Mouse (Mus musculus) neural tube, embryonic 15.5 days (tissue): ENCODE results near the gene Vpreb1. TPM values are rescaled to one million over a fixed set of nuclear protein-coding genes. Genes with fewer than 3 reads are reported as not detected.
A peak's percentile ranks its signal among the peaks of the same experiment; 100 is the strongest.

Source experiments
- ATAC-seq: fragments of 200-750 bp; cut with Nextera tagmentation; 2 replicates; pipeline ENCODE4 v1.8.0; 2017; ENCODE audit warnings: mild to moderate bottlenecking, moderate TSS enrichment, moderate library complexity; ENCODE audit not compliant: low FRiP score
- H3K27ac ChIP-seq: fragments of 300-500 bp; sonication (generic); replicated peaks from 2 replicates; pipeline ENCODE4 v1.5.1; 2015; ENCODE audit warnings: mild to moderate bottlenecking, inconsistent platforms
- H3K27me3 ChIP-seq: fragments of 300-500 bp; sonication (generic); replicated peaks from 2 replicates; pipeline ENCODE4 v1.6.1; 2015; ENCODE audit warnings: inconsistent platforms
- H3K36me3 ChIP-seq: fragments of 300-500 bp; sonication (generic); 2 replicates; pipeline ENCODE4 v1.6.1; 2015; ENCODE audit warnings: inconsistent platforms
- H3K4me1 ChIP-seq: fragments of 300-500 bp; sonication (generic); 2 replicates; pipeline ENCODE4 v1.6.1; 2015; ENCODE audit warnings: inconsistent platforms
- H3K4me2 ChIP-seq: fragments of 300-500 bp; sonication (generic); 2 replicates; pipeline ENCODE4 v1.6.1; 2015; ENCODE audit warnings: inconsistent platforms, mild to moderate bottlenecking, moderate library complexity
- H3K4me3 ChIP-seq: fragments of 300-500 bp; sonication (generic); replicated peaks from 2 replicates; pipeline ENCODE4 v1.5.1; 2015; ENCODE audit warnings: mild to moderate bottlenecking, inconsistent platforms
- H3K9ac ChIP-seq: fragments of 300-500 bp; sonication (generic); replicated peaks from 2 replicates; pipeline ENCODE4 v1.6.1; 2015; ENCODE audit warnings: mild to moderate bottlenecking, inconsistent platforms
- H3K9me3 ChIP-seq: fragments of 300-500 bp; sonication (generic); replicated peaks from 2 replicates; pipeline ENCODE4 v1.6.1; 2016; ENCODE audit warnings: inconsistent platforms
- WGBS: fragments of 180-500 bp; shearing (Covaris S2); methylation state at CpG from one replicate; pipeline ENCODE4 v1.1.7; 2015; ENCODE audit warnings: mixed read lengths; 5-methylcytosine and 5-hydroxymethylcytosine counted together
- polyA plus RNA-seq: library from polyadenylated mRNA; unstranded; fragments of >200 nt; fragmentation: Nextera tagmentation; extraction: Ambion mirVana; gene quantifications from 2 replicates; pipeline ENCODE4 v1.2.1, GENCODE M21; 2015

The Vpreb1 gene
- polyA plus RNA-seq: 1.5 and 1.6 TPM in 2 replicates

GRCm38 (mm10) chr16:16870617-16871331 lies at the start of gene Vpreb1, which contains the start of gene Top3b:
Gene Vpreb1 (minus strand): TSS chr16:16870843.
Gene Top3b (plus strand): TSS chr16:16870736.
- Histone ChIP-seq H3K4me1 (peaks cover 20% of the 10 kb centered on the region), H3K36me3 (peaks cover 7% of the 10 kb centered on the region), H3K9me3 (no peaks in the 10 kb centered on the region), H3K27me3 (no peaks in the 10 kb centered on the region), H3K4me2 (peak within 1 kb of the TSS; percentile 73), H3K27ac (peak within 1 kb of the TSS; percentile 93), H3K9ac (peak within 1 kb of the TSS; percentile 86), H3K4me3 (peak within 1 kb of the TSS; percentile 78)
- peak; percentile 95 for ATAC-seq
- WGBS: under 1% methylated on average over 49 of the region's 49 CpGs

DNA sequence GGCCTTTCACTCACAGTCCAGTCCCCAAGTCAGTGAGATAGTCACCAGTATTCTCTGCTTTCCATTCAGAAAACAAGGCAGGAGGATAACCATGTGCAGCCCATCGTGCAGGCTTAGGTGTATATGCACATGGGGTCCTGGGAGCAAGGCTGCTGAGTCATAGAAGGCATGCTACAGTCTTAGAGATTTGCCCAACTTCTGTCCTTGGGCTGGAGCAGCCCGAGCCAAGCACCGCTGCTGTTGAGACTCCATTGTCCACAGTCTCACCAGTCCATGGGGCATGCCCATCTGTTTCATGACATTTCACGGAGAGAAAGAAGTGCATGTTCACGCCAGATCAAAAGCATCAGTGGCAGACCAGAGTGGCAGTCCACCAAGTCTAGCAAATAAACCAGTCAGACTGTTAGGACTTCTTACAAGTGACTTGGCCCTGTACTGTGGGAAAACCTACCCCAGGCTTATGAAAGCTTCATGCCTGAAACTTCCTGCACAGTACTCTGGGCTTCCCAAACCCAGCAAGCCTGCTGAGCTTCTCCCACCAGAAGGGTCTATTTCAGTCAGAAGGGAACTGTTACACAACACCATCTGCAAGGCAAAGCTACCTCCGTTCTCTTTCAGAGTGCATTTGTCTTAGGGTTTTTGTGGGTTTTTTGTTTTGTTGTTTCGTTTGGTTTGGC lies 47.9 kb upstream of the Vpreb1 start:
- Histone ChIP-seq H3K27ac (no peak overlapping the region), H3K27me3 (no peaks in the 10 kb centered on the region), H3K36me3 (peaks cover 94% of the 10 kb centered on the region), H3K9ac (no peak overlapping the region), H3K4me2 (no peak overlapping the region), H3K4me1 (no peaks in the 10 kb centered on the region), H3K9me3 (no peaks in the 10 kb centered on the region), H3K4me3 (no peak overlapping the region)
- no peak for ATAC-seq
- WGBS: 92% methylated on average over 7 of the region's 7 CpGs

GRCm38 (mm10) chr16:16913440-16913839 lies 42.8 kb upstream of the Vpreb1 start:
- Histone ChIP-seq H3K9ac (no peak overlapping the region), H3K4me2 (no peak overlapping the region), H3K27me3 (no peaks in the 10 kb centered on the region), H3K4me1 (peaks cover 7% of the 10 kb centered on the region; the same call in 1 of the 2 replicates), H3K27ac (no peak overlapping the region), H3K36me3 (peaks cover 95% of the 10 kb centered on the region), H3K4me3 (no peak overlapping the region), H3K9me3 (no peaks in the 10 kb centered on the region)
- no peak for ATAC-seq
- 83% methylated on average over 1 of the region's 1 CpGs for WGBS

GRCm38 (mm10) chr16:16911641-16912597 lies 41.3 kb upstream of the Vpreb1 start:
- H3K27ac ChIP-seq: peak overlapping the region; percentile 56
- ATAC-seq: peak; percentile 89
- H3K4me1 ChIP-seq: peaks cover 7% of the 10 kb centered on the region; the same call in 1 of the 2 replicates
- no peaks in the 10 kb centered on the region for H3K27me3 ChIP-seq
- H3K9ac ChIP-seq: no peak overlapping the region
- no peaks in the 10 kb centered on the region for H3K9me3 ChIP-seq
- H3K4me3 ChIP-seq: no peak overlapping the region
- WGBS: 30% methylated on average over 13 of the region's 13 CpGs
- no peak overlapping the region for H3K4me2 ChIP-seq
- peaks cover 93% of the 10 kb centered on the region for H3K36me3 ChIP-seq

DNA sequence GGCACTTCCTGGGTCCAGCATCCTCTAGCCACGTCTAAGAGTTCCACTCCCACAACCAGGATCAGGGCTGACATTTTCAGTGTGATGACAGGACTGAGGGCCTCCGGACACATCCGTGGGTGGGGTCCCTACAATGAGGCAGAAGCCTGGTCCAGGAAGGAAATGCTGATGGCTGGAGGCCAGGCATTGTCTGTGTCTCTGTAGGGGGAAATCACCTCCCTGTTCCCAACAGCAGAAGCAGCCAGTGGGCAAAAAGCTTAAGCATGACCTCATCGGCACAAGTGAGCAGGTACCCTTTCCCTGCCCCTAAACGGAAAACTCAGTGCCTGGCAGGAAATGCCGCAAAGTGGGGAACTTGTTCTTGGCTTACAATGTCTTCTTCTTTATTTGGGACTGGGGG lies 37.2 kb upstream of the Vpreb1 start:
- no peaks in the 10 kb centered on the region for H3K27me3 ChIP-seq
- H3K9me3 ChIP-seq: no peaks in the 10 kb centered on the region
- H3K4me2 ChIP-seq: no peak overlapping the region
- no peak overlapping the region for H3K4me3 ChIP-seq
- H3K9ac ChIP-seq: no peak overlapping the region
- no peak for ATAC-seq
- peaks cover 7% of the 10 kb centered on the region; the same call in 1 of the 2 replicates for H3K4me1 ChIP-seq
- H3K27ac ChIP-seq: no peak overlapping the region
- H3K36me3 ChIP-seq: peaks cover 91% of the 10 kb centered on the region
- 77% methylated on average over 6 of the region's 6 CpGs for WGBS

- Histone ChIP-seq H3K9ac (no peak overlapping the region), H3K9me3 (no peaks in the 10 kb centered on the region), H3K27ac (no peak overlapping the region), H3K4me1 (peaks cover 7% of the 10 kb centered on the region; the same call in 1 of the 2 replicates), H3K4me3 (no peak overlapping the region), H3K4me2 (no peak overlapping the region), H3K36me3 (peaks cover 49% of the 10 kb centered on the region), H3K27me3 (no peaks in the 10 kb centered on the region)
- ATAC-seq: no peak
- WGBS: 92% methylated on average over 5 of the region's 5 CpGs
Measured at GRCm38 (mm10) chr16:16903188-16903587, 32.5 kb upstream of the Vpreb1 start.

DNA sequence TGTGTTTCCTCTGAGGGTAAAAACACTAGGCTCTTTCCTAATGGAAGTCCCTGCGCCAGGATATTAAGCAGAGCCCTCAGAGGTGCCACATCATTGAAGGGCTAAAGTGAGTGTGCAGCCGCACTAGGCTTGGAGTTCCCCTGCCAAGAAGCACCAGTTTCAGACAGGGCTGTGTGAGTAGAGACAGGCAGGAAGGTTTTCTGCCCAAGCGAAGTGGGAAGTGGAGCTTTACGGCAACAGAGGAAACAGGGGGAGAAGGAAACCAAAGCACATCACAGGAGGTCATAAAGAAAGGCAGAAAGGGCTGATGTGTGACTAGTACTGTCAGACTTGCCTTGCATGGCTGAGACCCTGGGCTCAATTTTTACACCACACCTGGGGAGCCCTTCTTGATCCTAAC lies 31.7 kb upstream of the Vpreb1 start:
- ATAC-seq: no peak

GRCm38 (mm10) chr16:16897056-16897584 lies 26.5 kb upstream of the Vpreb1 start:
- H3K4me2 ChIP-seq: peak overlapping the region; percentile 74
- WGBS: 24% methylated on average over 10 of the region's 10 CpGs
- peak overlapping the region; percentile 74 for H3K9ac ChIP-seq
- H3K4me1 ChIP-seq: peaks cover 27% of the 10 kb centered on the region
- no peaks in the 10 kb centered on the region for H3K27me3 ChIP-seq
- H3K27ac ChIP-seq: peak overlapping the region; percentile 80
- peaks cover 16% of the 10 kb centered on the region for H3K36me3 ChIP-seq
- ATAC-seq: peak; percentile 18; the same call in 1 of the 2 replicates
- H3K4me3 ChIP-seq: peak overlapping the region; percentile 65
- no peaks in the 10 kb centered on the region for H3K9me3 ChIP-seq

More for the DNA sequence above, 31.7 kb upstream of the Vpreb1 start:
- Histone ChIP-seq H3K27ac (no peak overlapping the region), H3K27me3 (no peaks in the 10 kb centered on the region), H3K9ac (no peak overlapping the region), H3K4me3 (no peak overlapping the region), H3K36me3 (peaks cover 42% of the 10 kb centered on the region), H3K9me3 (no peaks in the 10 kb centered on the region), H3K4me1 (peaks cover 16% of the 10 kb centered on the region), H3K4me2 (no peak overlapping the region)
- 85% methylated on average over 4 of the region's 4 CpGs for WGBS

DNA sequence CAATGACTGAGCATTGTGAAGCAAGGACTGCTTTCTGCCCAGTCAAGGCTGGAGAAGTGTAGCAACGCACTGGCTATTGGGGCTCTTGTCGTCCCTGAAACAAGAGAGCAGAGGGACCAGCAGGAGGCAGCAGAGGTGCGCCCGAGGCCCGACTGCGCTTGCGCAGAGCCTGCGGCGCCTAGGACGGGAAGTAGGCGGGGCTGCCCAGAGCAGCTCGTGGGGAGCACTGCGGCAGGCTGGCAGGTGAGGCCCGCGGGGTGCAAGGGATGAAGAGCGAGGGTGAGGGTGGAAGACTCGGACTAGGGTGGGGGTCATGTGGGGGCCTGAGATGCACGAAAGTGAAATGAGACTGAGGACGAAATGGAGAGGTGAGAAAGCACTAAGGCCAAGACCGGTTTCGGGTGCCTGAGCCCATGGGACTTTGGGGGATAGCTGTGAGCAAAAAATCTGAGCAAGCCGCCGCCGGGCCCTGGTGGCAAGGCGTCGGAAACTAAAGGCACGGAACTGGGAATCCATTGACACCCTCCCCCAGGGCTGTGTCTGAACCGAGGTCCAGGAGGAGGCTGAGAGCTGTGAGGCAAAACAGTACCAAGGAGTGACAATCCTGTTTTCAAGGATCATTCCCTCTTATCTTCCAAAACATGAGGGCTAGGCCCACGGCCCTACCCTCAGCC lies 25.9 kb upstream of the Vpreb1 start, which contains the start of gene Ppm1f:
TSS of gene Ppm1f (plus strand) at position 88 of the 674 bp plus-strand sequence.
- under 1% methylated on average over 29 of the region's 29 CpGs for WGBS
- H3K27ac ChIP-seq: peak within 1 kb of the TSS; percentile 80
- peak within 1 kb of the TSS; percentile 74 for H3K9ac ChIP-seq
- no peaks in the 10 kb centered on the region for H3K9me3 ChIP-seq
- H3K27me3 ChIP-seq: no peaks in the 10 kb centered on the region
- H3K36me3 ChIP-seq: peaks cover 22% of the 10 kb centered on the region
- H3K4me1 ChIP-seq: peaks cover 27% of the 10 kb centered on the region
- H3K4me2 ChIP-seq: peak within 1 kb of the TSS; percentile 74
- ATAC-seq: peak; percentile 92
- peak within 1 kb of the TSS; percentile 65 for H3K4me3 ChIP-seq

DNA sequence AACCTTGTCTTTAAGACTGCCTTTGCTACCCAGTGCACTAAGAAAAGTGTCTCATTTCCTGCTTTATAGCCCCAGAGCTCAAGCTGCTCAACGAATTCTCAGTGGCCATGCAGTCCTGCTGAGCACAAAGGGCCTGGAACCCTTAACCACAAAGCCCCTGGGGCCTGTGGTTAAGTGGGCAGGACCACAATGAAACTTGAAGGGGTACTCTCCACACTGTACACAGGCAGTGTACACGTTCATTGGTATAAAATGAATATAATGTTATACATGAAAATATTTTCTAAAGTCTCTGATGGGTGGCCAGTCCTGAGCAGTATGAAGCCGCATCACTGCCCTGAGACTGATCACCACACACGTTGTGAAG lies 25.4 kb upstream of the Vpreb1 start:
- peak overlapping the region; percentile 74; the same call in 1 of the 2 replicates for H3K9ac ChIP-seq
- H3K9me3 ChIP-seq: no peaks in the 10 kb centered on the region
- H3K4me2 ChIP-seq: peak overlapping the region; percentile 74
- 17% methylated on average over 4 of the region's 4 CpGs for WGBS
- peak; percentile 62 for ATAC-seq
- H3K4me3 ChIP-seq: peak overlapping the region; percentile 65; the same call in 1 of the 2 replicates
- H3K27me3 ChIP-seq: no peaks in the 10 kb centered on the region
- H3K4me1 ChIP-seq: peaks cover 27% of the 10 kb centered on the region
- H3K36me3 ChIP-seq: peaks cover 28% of the 10 kb centered on the region
- peak overlapping the region; percentile 80 for H3K27ac ChIP-seq
